Mouse (Mus musculus): ENCODE measurements at regions not wholly inside any gene's neighbourhood (a gene's known extent, or its start where the extent isn't known, plus 50 kb on each side); places are given as distances from the start of the nearest gene placed in this dataset.

GRCm38 (mm10) chr11:45642142-45642756, 209.6 kb upstream of the Clint1 start:
- intact Hi-C loops (cut with DNase I) = no loop called here

GRCm38 (mm10) chr11:45643629-45644325, 208.1 kb upstream of the Clint1 start:
- intact Hi-C loops (cut with DNase I) = no loop called here

GRCm38 (mm10) chr11:45645815-45646214, 206.0 kb upstream of the Clint1 start:
- intact Hi-C loops (cut with DNase I) = no loop called here

- intact Hi-C loops (cut with DNase I) = no loop called here
Measured at GRCm38 (mm10) chr11:45647888-45648287, 204.0 kb upstream of the Clint1 start.

GRCm38 (mm10) chr11:45656260-45656659, 195.6 kb upstream of the Clint1 start:
- intact Hi-C loops (cut with DNase I) = no loop called here

- intact Hi-C loops (cut with DNase I) = no loop called here
Measured at GRCm38 (mm10) chr11:45670156-45670830, 181.6 kb upstream of the Clint1 start.

- intact Hi-C loops (cut with DNase I) = no loop called here
Measured at GRCm38 (mm10) chr11:45678666-45679292, 173.1 kb upstream of the Clint1 start.

- intact Hi-C loops (cut with DNase I) = no loop called here
Measured at GRCm38 (mm10) chr11:45679293-45679673, 172.6 kb upstream of the Clint1 start.

GRCm38 (mm10) chr11:45685571-45685970, 166.3 kb upstream of the Clint1 start:
- intact Hi-C loops (cut with DNase I) = no loop called here

GRCm38 (mm10) chr11:45693206-45693605, 158.6 kb upstream of the Clint1 start:
- intact Hi-C loops (cut with DNase I) = no loop called here

- intact Hi-C loops (cut with DNase I) = no loop called here
Measured at GRCm38 (mm10) chr11:45701506-45701905, 150.3 kb upstream of the Clint1 start.

- intact Hi-C loops (cut with DNase I) = no loop called here
Measured at GRCm38 (mm10) chr11:45702916-45703315, 148.9 kb upstream of the Clint1 start.

- intact Hi-C loops (cut with DNase I) = no loop called here
Measured at GRCm38 (mm10) chr11:45704411-45704810, 147.4 kb upstream of the Clint1 start.

GRCm38 (mm10) chr11:45718630-45719029, 133.2 kb upstream of the Clint1 start:
- intact Hi-C loops (cut with DNase I) = no loop called here

- intact Hi-C loops (cut with DNase I) = no loop called here
Measured at GRCm38 (mm10) chr11:45719821-45720220, 132.0 kb upstream of the Clint1 start.

- intact Hi-C loops (cut with DNase I) = no loop called here
Measured at GRCm38 (mm10) chr11:45736561-45736960, 115.3 kb upstream of the Clint1 start.

- intact Hi-C loops (cut with DNase I) = no loop called here
Measured at GRCm38 (mm10) chr11:45738331-45738730, 113.5 kb upstream of the Clint1 start.

GRCm38 (mm10) chr11:45745941-45746340, 105.9 kb upstream of the Clint1 start:
- intact Hi-C loops (cut with DNase I) = no loop called here

- intact Hi-C loops (cut with DNase I) = loop anchor here (10.0 kb wide), 1 partner anchor 135 kb away; no protein-coding TSS in a partner anchor
Measured at GRCm38 (mm10) chr11:45750249-45750648, 101.6 kb upstream of the Clint1 start.

GRCm38 (mm10) chr11:45752237-45752636, 99.6 kb upstream of the Clint1 start:
- intact Hi-C loops (cut with DNase I) = loop anchor here (10.0 kb wide), 1 partner anchor 133 kb away; no protein-coding TSS in a partner anchor

- intact Hi-C loops (cut with DNase I) = loop anchor here (10.0 kb wide), 1 partner anchor 132 kb away; no protein-coding TSS in a partner anchor
Measured at GRCm38 (mm10) chr11:45752791-45753190, 99.1 kb upstream of the Clint1 start.

- intact Hi-C loops (cut with DNase I) = no loop called here
Measured at GRCm38 (mm10) chr11:45767081-45767480, 84.8 kb upstream of the Clint1 start.
